Mouse (Mus musculus) macrophage (primary cell): ENCODE results near the gene Ccnk. TPM values are rescaled to one million over a fixed set of nuclear protein-coding genes. Genes with fewer than 3 reads are reported as not detected.

Source experiments
- H3K27ac ChIP-seq: fragments of 350-480 bp; formaldehyde crosslinking; 2 replicates; pipeline ENCODE4 v1.9.0; 2021
- H3K36me3 ChIP-seq: fragments of 350-480 bp; formaldehyde crosslinking; 2 replicates; pipeline ENCODE4 v1.9.0; 2021; ENCODE audit errors: inconsistent target
- H3K4me3 ChIP-seq: fragments of 350-480 bp; formaldehyde crosslinking; 2 replicates; pipeline ENCODE4 v1.9.0; 2021; ENCODE audit errors: inconsistent target
- H3K79me2 ChIP-seq: fragments of 350-480 bp; formaldehyde crosslinking; 2 replicates; pipeline ENCODE4 v1.9.0; 2021; ENCODE audit errors: inconsistent target
- WGBS: methylation state at CpG from one replicate; pipeline ENCODE4 v1.1.7; 2026; ENCODE audit warnings: inconsistent platforms; ENCODE audit not compliant: missing documents; 5-methylcytosine and 5-hydroxymethylcytosine counted together
- polyA plus RNA-seq: library from polyadenylated mRNA; stranded (reverse); fragments of 250-400 nt; gene quantifications from 3 replicates; pipeline ENCODE4 v1.2.4, GENCODE M21; 2018; ENCODE audit warnings: inconsistent platforms
- total RNA-seq, 78 experiments: library from RNA; depleted of rRNA; stranded (reverse); fragments of 250-400 nt; gene quantifications; 1 replicate in 9 of 78; 2 replicates in 24 of 78; 3 replicates in 43 of 78; 4 replicates in 2 of 78; pipeline ENCODE4 v1.2.4; 2018; ENCODE audit warnings: inconsistent platforms in 56 of 78

The Ccnk gene
- total RNA-seq (2018; cell fraction: chromatin; rRNA removed) = 10 to 100 TPM; 30.8 to 70.7 (median 49.6) TPM
- total RNA-seq (2018; cell fraction: cytosol; rRNA removed) = 10 to 100 TPM; 32.3 to 66.4 (median 45.2) TPM
- total RNA-seq (2018; cell fraction: nucleus; rRNA removed) = 10 to 100 TPM; 22.1 to 63.3 (median 38.7) TPM
- 25.3 to 59.6 TPM (median 30.0 TPM) in 3 replicates for polyA plus RNA-seq

DNA sequence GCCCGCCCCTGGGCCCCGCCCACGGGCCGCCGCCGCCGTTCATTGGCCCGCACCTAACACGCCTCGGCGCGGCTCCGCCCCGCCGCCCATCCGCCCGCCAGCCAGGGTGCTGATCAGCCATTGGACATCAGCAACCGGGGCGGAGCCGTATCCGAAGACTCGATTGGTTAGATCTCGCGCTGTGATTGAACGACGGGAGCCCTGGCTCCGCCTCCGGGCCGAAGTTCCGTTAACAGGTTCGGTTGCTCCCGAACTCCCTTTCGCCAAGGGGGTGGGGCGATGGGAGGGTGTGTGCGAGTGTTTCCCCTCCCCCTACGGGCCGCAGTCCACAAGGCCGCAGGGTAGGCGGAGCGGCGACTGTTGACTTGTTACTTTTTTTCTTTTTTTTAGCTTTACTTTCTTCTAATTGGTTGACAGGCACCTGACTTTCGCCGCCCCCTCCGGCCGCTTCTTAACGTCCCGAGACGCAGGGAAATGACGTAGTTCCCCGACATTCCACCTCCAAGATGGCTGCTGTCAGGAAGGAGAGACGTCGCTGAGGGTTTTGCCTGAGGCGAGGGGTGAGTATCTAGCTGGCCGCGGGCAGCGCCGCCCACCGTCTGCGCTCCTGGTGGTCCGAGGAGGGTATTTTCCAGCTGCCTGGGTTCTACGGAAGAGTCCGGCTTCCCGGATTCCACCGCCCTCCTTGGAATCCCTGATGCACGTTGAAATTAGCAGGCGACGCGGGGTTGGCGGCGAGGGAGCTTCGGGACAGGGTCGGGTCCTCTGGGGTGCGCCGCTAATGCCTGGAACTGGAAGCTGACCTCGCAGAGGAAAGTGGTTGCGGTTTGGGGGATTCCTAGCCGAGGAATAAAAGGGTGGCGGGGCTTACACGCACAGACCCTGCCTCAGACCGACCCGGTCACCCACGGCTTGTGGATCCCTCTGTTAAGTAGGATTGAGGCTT lies at the start of gene Ccnk:
Ccnk (plus strand) TSS at position 259 of the 946 bp plus-strand sequence.
- under 1% methylated on average over 73 of the region's 82 CpGs for WGBS
- Histone ChIP-seq H3K79me2 (peaks cover 89% of the 10 kb centered on the region), H3K4me3 (peak within 1 kb of the TSS; percentile 100), H3K27ac (peak within 1 kb of the TSS; percentile 71), H3K36me3 (0 out of 2 replicates have a peak, but pooled peaks cover 6% of the 10 kb centered on the region)

DNA sequence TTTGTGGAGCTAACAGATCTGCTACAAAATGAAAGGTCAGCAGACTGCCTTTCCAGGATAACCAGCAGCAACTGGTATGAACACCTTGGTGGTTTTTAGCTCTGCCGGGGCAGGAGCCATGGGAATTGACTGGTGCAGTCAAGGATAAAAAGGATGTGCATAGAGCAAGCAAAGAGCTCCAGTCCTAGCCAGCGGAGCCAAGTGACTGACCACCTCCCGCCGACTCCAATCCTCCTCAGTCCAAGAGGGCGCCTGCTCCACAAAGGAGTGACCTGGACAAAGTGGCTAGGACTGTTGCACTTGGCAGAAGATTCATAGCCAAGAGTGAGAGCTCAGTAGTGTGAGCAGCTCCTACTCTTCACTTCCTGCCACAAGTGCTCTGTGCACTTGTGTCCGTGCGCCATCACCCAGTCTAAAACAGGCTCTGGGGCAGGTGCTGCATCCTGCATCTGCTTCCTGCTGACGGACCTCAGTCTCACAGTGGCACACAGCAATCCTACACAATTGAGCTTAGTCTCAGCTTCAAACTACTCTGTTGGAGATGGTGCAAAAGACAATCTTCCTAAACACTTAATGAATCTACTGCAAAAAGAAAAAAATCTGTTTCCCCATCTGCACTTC lies 46.8 kb upstream of the Ccnk start:
- Histone ChIP-seq H3K27ac (no peak overlapping the region), H3K36me3 (peaks cover 68% of the 10 kb centered on the region)
- WGBS = 86% methylated on average over 6 of the region's 8 CpGs

DNA sequence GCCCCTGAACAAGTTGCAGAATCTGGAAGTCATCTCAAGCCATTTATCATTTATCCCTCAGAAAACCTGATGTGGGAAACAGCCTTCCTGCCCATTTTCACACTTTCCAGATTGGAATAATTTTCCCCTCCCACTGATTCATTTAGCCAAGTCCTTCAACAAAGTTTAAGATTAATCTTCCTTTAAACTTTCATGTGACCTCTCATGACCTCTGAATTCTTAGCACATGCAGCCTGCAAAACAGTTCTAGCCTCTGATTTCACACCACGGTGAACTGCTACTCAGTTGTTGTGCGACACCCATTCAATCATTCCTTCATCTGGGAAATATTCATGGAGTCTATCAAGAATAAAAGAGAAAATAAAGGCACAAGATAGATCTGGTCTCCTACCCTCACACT lies 46.2 kb upstream of the Ccnk start:
- WGBS = 94% methylated on average over 2 of the region's 2 CpGs
- no peak overlapping the region for H3K27ac ChIP-seq
- no peak overlapping the region for H3K4me3 ChIP-seq
- no peaks in the 10 kb centered on the region; the same call in 1 of the 2 replicates for H3K79me2 ChIP-seq
- H3K36me3 ChIP-seq = peaks cover 69% of the 10 kb centered on the region

More for the DNA sequence above, 46.8 kb upstream of the Ccnk start:
- H3K4me3 ChIP-seq = no peak overlapping the region
- no peaks in the 10 kb centered on the region; the same call in 1 of the 2 replicates for H3K79me2 ChIP-seq

DNA sequence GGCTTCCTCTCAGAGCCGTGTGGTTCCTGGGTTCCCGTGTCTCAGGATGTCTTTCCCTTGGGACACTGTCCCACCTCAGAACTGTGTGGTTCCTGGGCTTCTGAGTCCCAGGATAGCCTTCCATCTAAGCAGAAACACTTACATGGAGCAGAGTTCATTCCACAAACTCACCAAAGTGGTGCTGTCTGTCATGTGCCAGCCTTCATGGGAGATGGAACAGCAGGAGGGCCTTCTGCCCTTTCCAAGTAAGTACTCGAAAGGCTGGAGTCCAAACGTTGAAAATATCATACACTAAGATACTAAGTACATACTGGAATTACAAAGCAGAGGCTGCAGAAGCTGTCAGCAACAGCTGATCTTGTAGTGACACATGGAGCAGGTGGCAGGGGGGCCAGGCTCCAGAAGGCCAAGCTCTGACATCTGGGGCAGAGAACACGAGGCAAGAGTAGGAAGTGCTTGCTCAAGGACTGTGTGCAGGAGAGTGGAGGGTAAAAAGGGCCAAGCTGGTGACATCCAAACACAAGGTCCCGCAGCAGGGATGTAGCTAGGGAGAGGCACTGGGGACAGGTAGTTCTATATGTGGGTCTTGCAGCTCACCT lies 43.7 kb upstream of the Ccnk start:
- H3K4me3 ChIP-seq = no peak overlapping the region
- peaks cover 3% of the 10 kb centered on the region; the same call in 1 of the 2 replicates for H3K79me2 ChIP-seq
- H3K27ac ChIP-seq = no peak overlapping the region
- peaks cover 52% of the 10 kb centered on the region for H3K36me3 ChIP-seq
- 84% methylated on average over 6 of the region's 6 CpGs for WGBS

DNA sequence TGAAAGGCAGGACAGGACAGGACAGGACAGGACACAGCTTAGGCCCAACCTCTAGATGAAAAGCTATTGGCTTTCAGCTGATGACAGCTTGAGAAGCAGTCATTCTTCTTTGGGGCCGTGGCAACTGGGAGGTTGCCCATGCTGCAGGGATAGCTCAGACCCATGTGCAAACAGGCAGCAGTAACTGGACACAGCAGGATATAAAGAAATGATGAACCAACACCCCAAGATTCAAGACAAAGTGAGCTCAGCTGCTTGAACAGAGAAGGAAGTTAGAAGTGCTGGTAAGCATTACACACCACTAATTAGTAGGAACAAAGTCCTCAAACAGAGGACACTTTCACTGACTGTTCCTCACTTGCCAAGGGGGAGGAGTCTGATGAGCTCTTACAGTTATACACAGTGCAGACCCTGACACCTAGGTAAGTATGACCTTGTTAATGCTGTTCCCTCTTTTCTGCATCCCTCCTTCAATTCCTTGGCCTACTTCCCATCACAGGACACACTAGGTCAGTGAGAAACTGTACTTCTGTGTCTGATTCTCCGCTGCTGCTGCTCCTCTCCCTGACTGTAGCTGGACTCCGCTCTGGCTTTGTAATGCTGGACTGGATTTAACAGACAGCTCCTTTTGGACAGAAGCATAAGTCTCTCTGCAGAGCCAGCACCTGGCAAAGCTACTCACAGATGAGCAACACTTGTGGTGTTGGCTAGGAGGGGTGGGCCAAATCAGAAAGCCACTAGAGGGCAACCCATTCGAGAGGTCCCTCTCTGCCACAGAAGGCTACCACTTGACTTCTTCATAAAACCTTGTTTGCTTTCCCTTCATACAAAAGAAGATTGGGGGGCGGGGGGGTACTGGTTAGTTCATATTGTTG lies 35.5 kb upstream of the Ccnk start:
- Histone ChIP-seq H3K27ac (0 out of 2 replicates have a peak overlapping the region, but pooled peaks have one; percentile 2), H3K4me3 (no peak overlapping the region), H3K36me3 (peaks cover 34% of the 10 kb centered on the region; the same call in 1 of the 2 replicates), H3K79me2 (peaks cover 7% of the 10 kb centered on the region; the same call in 1 of the 2 replicates)
- 84% methylated on average over 4 of the region's 5 CpGs for WGBS

DNA sequence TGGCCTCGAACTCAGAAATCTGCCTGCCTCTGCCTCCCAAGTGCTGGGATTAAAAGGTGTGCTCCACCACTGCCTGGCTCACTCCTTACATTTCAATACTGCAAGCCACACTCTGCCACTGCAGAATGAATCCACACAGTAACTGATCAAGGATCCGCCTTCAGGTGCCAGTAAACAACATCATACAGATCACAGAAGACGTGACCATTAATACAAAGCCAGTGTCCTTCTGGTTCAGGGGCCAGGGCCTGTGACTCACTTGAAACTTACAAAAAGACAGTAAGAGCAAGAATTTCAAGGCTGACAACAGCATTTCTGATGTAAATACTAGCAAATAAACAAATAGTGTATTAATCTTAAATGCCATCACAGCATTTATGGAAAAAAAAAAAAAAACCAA lies 34.2 kb upstream of the Ccnk start:
- peaks cover 42% of the 10 kb centered on the region; the same call in 1 of the 2 replicates for H3K36me3 ChIP-seq
- H3K27ac ChIP-seq = no peak overlapping the region
- no peak overlapping the region for H3K4me3 ChIP-seq
- peaks cover 4% of the 10 kb centered on the region; the same call in 1 of the 2 replicates for H3K79me2 ChIP-seq
- WGBS = 100% methylated on average over 1 of the region's 3 CpGs

DNA sequence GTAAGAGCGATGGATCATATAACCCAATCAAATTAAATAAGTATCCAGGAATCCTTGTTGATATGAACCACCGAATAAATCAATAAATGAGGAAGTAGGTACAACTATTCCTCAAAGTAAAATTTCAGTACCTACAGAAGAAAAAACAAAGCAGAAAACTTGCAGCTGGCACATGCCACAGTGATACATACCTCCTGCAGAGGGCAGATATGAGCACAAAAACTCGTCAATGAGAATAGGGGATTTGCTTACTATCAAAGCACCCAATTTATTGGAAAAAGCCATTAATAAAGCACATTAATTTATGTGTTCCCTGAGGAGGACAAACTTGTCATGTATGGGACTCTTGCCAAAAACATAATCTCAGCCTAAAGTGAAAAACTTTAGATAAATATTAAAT lies 29.6 kb upstream of the Ccnk start:
- H3K36me3 ChIP-seq = peaks cover 56% of the 10 kb centered on the region
- H3K79me2 ChIP-seq = peaks cover 4% of the 10 kb centered on the region; the same call in 1 of the 2 replicates
- H3K27ac ChIP-seq = no peak overlapping the region
- 72% methylated on average over 3 of the region's 3 CpGs for WGBS
- no peak overlapping the region for H3K4me3 ChIP-seq

DNA sequence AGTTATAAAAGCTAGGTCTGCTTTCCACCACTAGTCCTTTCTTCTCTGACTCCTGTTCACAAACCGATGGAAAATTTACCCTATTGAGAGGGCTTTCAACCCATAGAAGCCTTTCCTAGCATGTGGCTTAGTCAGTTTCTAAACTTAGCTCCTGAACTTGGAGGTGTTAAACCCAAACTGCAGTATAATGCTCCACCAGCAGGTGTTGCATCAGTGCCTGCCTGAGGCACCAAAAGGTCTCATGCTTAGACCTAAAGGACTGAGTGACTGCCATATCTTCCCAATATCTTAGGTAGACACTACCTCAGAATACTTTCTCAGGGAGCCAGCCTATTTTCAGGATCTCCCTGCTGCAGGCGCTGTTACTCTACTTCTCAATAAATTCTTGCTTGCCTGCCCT lies 26.6 kb upstream of the Ccnk start:
- H3K79me2 ChIP-seq = peaks cover 4% of the 10 kb centered on the region; the same call in 1 of the 2 replicates
- no peak overlapping the region for H3K27ac ChIP-seq
- no peak overlapping the region for H3K4me3 ChIP-seq
- peaks cover 67% of the 10 kb centered on the region for H3K36me3 ChIP-seq
- WGBS = 95% methylated on average over 1 of the region's 2 CpGs

DNA sequence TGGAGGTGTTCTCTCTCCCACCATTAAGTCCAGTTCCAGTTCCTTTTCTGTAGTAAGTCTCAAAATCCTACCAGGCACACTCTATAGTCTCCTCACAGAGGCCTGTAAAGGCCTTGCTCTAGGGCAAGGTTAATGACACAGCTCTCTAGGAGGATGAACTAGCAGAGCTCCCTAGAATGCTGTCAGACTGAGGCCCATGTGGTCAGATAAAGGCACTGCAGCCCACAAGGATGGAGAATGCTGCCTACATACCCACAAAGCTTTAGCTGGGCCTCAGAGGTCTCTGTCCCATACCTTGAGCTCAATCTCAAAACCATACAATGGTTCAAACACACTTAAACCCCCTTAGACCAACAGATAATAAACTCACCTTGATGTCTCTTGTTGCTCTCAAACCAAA lies 19.5 kb upstream of the Ccnk start:
- Histone ChIP-seq H3K27ac (no peak overlapping the region), H3K79me2 (peaks cover 36% of the 10 kb centered on the region), H3K4me3 (no peak overlapping the region), H3K36me3 (peaks cover 71% of the 10 kb centered on the region)

DNA sequence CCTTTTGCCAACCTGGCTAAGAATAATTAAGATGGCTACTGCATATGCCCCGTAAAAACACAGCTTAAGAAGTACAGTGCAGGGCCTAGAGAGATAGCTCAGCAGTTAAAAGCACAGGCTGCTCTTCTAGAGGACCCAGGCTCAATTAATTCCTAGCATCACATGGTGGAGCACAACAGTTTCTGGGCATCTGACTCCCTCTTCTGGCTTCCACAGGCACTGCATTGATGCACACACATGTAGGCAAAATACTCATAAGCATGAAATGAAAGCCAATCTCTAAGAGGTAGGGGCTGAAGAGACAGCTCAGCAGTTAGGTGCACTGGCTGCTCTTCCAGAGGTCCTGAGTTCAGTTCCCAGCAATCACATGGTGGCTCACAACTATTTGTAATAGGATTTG lies 17.3 kb upstream of the Ccnk start:
- peaks cover 58% of the 10 kb centered on the region for H3K79me2 ChIP-seq
- 100% methylated on average over 1 of the region's 1 CpGs for WGBS
- peaks cover 54% of the 10 kb centered on the region; the same call in 1 of the 2 replicates for H3K36me3 ChIP-seq
- no peak overlapping the region for H3K27ac ChIP-seq
- H3K4me3 ChIP-seq = no peak overlapping the region

DNA sequence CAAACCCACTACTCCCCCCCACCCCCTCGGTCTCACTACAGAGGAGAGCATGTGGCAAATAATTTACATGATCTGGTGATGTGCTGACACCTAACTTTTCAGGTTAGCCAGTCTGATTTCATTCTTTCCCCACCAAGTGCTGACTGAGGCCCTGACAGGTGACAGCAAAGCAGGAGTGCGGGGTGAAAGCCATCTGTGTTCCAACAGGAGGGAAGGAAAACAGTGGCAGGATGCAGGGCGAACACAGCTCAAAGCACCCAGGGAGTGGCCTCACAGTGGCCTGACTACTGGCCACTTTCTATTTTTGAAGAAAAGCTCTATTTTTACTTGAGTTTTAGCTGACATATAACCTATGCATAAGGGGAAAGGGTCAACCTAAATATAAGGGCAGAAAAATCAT lies 15.7 kb upstream of the Ccnk start:
- no peak overlapping the region for H3K4me3 ChIP-seq
- peaks cover 74% of the 10 kb centered on the region for H3K79me2 ChIP-seq
- WGBS = 100% methylated on average over 3 of the region's 3 CpGs
- H3K27ac ChIP-seq = no peak overlapping the region
- H3K36me3 ChIP-seq = peaks cover 42% of the 10 kb centered on the region; the same call in 1 of the 2 replicates

DNA sequence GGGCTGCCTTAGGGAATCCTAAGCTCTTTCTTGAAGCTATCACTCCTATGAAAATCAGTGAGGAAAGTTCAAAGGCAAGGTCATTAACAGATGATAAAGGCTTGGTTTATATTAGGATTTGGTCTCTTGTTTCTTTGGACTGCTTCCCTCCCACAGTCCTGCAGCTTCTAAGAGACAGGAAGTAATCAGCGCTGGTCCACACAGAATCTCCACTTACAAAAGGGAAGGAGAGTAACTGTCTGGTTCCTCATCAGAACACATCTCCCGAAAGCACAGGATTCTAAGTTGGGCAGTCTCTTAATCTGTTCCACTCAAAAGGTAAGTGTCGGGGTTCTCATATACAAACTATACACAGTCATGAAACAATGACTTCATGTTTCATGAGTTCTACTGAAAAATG lies 10.5 kb upstream of the Ccnk start:
- Histone ChIP-seq H3K79me2 (peaks cover 100% of the 10 kb centered on the region), H3K27ac (no peak overlapping the region), H3K36me3 (peaks cover 6% of the 10 kb centered on the region; the same call in 1 of the 2 replicates), H3K4me3 (no peak overlapping the region)
- WGBS = 13% methylated on average over 3 of the region's 3 CpGs

DNA sequence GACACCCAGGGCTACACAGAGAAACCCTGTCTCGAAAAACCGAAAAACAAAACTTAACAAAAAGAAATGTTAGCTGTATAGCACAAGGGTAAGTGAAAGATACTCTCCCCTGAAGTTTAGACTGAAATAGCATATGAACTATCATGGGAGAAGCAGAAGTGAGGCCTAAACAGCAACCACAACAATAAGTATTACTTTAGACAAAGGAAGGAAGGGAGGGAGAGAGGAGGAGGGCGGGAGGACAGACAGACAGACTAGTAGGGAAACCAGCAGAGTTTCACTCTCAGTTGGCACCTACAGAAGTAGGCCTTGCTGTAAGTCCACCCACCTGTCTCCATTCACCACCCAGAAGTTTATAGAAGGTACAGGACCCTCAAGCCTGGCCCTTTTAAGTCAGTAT lies 8.9 kb upstream of the Ccnk start:
- Histone ChIP-seq H3K79me2 (peaks cover 100% of the 10 kb centered on the region), H3K27ac (peak overlapping the region; percentile 52), H3K4me3 (no peak overlapping the region), H3K36me3 (no peaks in the 10 kb centered on the region)
- 19% methylated on average over 3 of the region's 3 CpGs for WGBS
